Mouse (Mus musculus) adrenal gland, adult 18-20 months (tissue): ENCODE data around the gene Hexim2. TPM values are rescaled to one million over a fixed set of nuclear protein-coding genes. Genes with fewer than 3 reads are reported as not detected.

Experiments
- DNase-seq, 2 experiments: peaks; one replicate each; pipeline ENCODE4 v3.0.0; 2021 to 2022; ENCODE audit warnings: low spot score in 2 of 2
- total RNA-seq, 2 experiments: library from RNA; stranded (reverse); gene quantifications; 1 replicate in 1 of 2; 2 replicates in 1 of 2; pipeline ENCODE4 v1.2.3; 2021

Hexim2 gene
- total RNA-seq, 2 experiments from 2014 or later, result 2.8 to 5.6 TPM

- no peak for DNase-seq
These were observed 20.9 kb upstream of the Hexim2 start for GRCm38 (mm10) chr11:103111301-103111700.

- peak; percentile 61 to 63 for DNase-seq
These were observed 20.2 kb upstream of the Hexim2 start for GRCm38 (mm10) chr11:103111881-103112551.

- DNase-seq, result peak in 1 of 2 experiments; percentile 43
These were observed 19.7 kb upstream of the Hexim2 start for GRCm38 (mm10) chr11:103112552-103112912.

- no peak for DNase-seq
These were observed 19.2 kb upstream of the Hexim2 start for GRCm38 (mm10) chr11:103113005-103113404.

GRCm38 (mm10) chr11:103113771-103114170, 18.5 kb upstream of the Hexim2 start:
- DNase-seq, result no peak

GRCm38 (mm10) chr11:103114270-103114943, 17.8 kb upstream of the Hexim2 start:
- no peak for DNase-seq

GRCm38 (mm10) chr11:103115163-103116007, 16.8 kb upstream of the Hexim2 start:
- DNase-seq, result peak; percentile 73 to 76

GRCm38 (mm10) chr11:103116008-103116818, 16.0 kb upstream of the Hexim2 start, which contains the start of gene Hexim1:
TSS of gene Hexim1 (plus strand) at chr11:103116231.
- peak; percentile 100 for DNase-seq

- DNase-seq, result peak; percentile 71 to 75
These were observed 15.2 kb upstream of the Hexim2 start for GRCm38 (mm10) chr11:103116959-103117590.

- peak; percentile 46 to 64 for DNase-seq
These were observed 14.6 kb upstream of the Hexim2 start for GRCm38 (mm10) chr11:103117591-103118009.

GRCm38 (mm10) chr11:103118866-103119265, 13.4 kb upstream of the Hexim2 start:
- DNase-seq, result no peak

- DNase-seq, result no peak
These were observed 12.6 kb upstream of the Hexim2 start for GRCm38 (mm10) chr11:103119609-103120008.

- no peak for DNase-seq
These were observed 11.9 kb upstream of the Hexim2 start for GRCm38 (mm10) chr11:103120315-103120714.

GRCm38 (mm10) chr11:103132576-103133455, 587 bp downstream of the Hexim2 start:
- peak; percentile 99 for DNase-seq

GRCm38 (mm10) chr11:103133456-103134185, 1.4 kb downstream of the Hexim2 start:
- DNase-seq, result no peak

- peak; percentile 45 to 67 for DNase-seq
These were observed 2.0 kb downstream of the Hexim2 start for GRCm38 (mm10) chr11:103134221-103134620.

- DNase-seq, result no peak
These were observed 3.9 kb downstream of the Hexim2 start for GRCm38 (mm10) chr11:103136039-103136577.
